Comparison of ENCODE assay signal across 17 mouse cellular contexts in the genomic region with DNA sequence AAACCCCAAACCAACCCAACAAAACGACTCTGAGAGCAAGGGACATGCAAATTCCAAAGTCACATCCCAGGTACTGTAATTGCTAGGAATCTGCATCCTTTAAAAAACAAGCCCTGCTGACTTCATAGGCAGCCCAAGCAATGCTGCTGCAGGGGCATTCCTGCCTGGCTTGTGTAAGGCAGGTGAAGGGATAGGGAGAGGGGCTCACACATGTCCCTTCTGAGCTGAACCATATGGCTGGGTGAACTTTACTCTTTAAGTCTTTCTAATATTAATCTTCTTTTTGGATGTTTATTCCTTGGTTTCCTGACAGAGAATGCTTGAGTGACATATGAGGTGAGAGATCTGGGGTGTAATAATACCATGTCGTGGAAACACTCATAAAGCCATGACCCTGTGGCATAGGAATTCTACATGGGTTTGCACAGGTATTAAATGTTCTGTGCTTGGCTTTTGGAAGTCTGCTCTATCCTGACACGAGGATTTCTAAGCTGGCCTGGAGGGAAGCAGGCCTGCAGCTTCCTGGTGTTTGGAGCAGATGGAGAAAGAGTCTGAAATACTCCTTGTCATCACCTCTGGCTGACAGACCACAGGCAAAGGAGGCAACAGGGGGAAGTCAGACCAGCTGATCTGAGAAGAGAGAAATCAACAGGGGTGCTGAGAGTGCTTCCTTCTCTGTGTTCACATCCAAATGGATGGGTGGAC.
DNase-seq lines count a peak whose midpoint lies in the region; ATAC-seq and TF ChIP-seq lines count a peak whose summit lies in the region.
"Had no signal": no experiment of that assay in that cellular context is flagged by ENCODE, and none has a peak within 500 bp of the region (broad histone marks: within the 10 kb centered on the region; RNA-seq: fewer than 3 reads in every experiment).

No protein-coding gene starts in this region.

- WGBS in lung, embryonic 14.5 days: 21% methylated on average over 3 of the region's 3 CpGs
- WGBS in heart, postnatal 0 days: 14% methylated on average over 3 of the region's 3 CpGs

- no peak overlapping the region for H3K4me2 ChIP-seq in lung, embryonic 14.5 days
- no peak overlapping the region for H3K4me2 ChIP-seq in heart, postnatal 0 days (ENCODE audit: low read depth, low read length)
- H3K4me2 ChIP-seq: embryonic facial prominence, embryonic 13.5 days; liver, embryonic 13.5 days; midbrain, embryonic 13.5 days had no signal

- 0 out of 2 replicates have a peak overlapping the region, but pooled peaks have one; percentile 15 for H3K27ac ChIP-seq in lung, embryonic 14.5 days (ENCODE audit: low read depth)
- H3K27ac ChIP-seq in heart, postnatal 0 days (ENCODE audit: low read depth): no peak overlapping the region
- H3K27ac ChIP-seq: embryonic facial prominence, embryonic 13.5 days; hindbrain, embryonic 10.5 days; liver, embryonic 13.5 days; midbrain, embryonic 13.5 days had no signal

- H3K9me3 ChIP-seq in lung, embryonic 14.5 days (ENCODE audit: low read depth, low read length): no peaks in the 10 kb centered on the region
- no peaks in the 10 kb centered on the region for H3K9me3 ChIP-seq in heart, postnatal 0 days (replicated peaks; ENCODE audit: control insufficient read depth, low read length)
- H3K9me3 ChIP-seq: embryonic facial prominence, embryonic 13.5 days; G1E; hindbrain, embryonic 10.5 days; liver, embryonic 13.5 days; midbrain, embryonic 13.5 days had no signal

- H3K27me3 ChIP-seq in lung, embryonic 14.5 days (ENCODE audit: insufficient read depth, low read length): no peaks in the 10 kb centered on the region
- no peaks in the 10 kb centered on the region for H3K27me3 ChIP-seq in heart, postnatal 0 days (ENCODE audit: control insufficient read depth, insufficient read depth, low read length)
- H3K27me3 ChIP-seq: embryonic facial prominence, embryonic 13.5 days; liver, embryonic 13.5 days; midbrain, embryonic 13.5 days had no signal

- no peak for TF ChIP-seq CTCF in lung, embryonic 14.5 days (IDR thresholded peaks at IDR 0.05; ENCODE audit: low read depth)
- no peak for TF ChIP-seq CTCF in heart, postnatal 0 days (IDR thresholded peaks at IDR 0.05; ENCODE audit: low read depth)

- peak; percentile 26 for DNase-seq in lung, embryonic 14.5 days
- no peak for DNase-seq in lung, postnatal 10 days
- DNase-seq in heart, adult 9 months (ENCODE audit: low spot score in 2 of 2): peak; percentile 43 to 47
- peak; percentile 71 for DNase-seq in heart, postnatal 0 days (ENCODE audit: low spot score)
- DNase-seq in mesoderm, embryonic 11.5 days (ENCODE audit: low read depth, low spot score): peak; percentile 37
- DNase-seq in retina, postnatal 1 day: no peak
- DNase-seq in layer of hippocampus, adult 9-10 months (ENCODE audit: low spot score): no peak
- no peak for DNase-seq in thymus, postnatal 14 days
- DNase-seq: cerebellum, postnatal 36 days; gastrocnemius, postnatal 14 days; liver, embryonic 13.5 days; right cerebral cortex, postnatal 14 days had no signal

- TF ChIP-seq EP300 in heart, postnatal 0 days (IDR thresholded peaks at IDR 0.05; ENCODE audit: low read depth): no peak

- no peak overlapping the region for H3K9ac ChIP-seq in lung, embryonic 14.5 days
- no peak overlapping the region for H3K9ac ChIP-seq in heart, postnatal 0 days (replicated peaks; ENCODE audit: low read depth, low read length)
- H3K9ac ChIP-seq: embryonic facial prominence, embryonic 13.5 days; liver, embryonic 13.5 days; midbrain, embryonic 13.5 days had no signal

- no peaks in the 10 kb centered on the region for H3K36me3 ChIP-seq in lung, embryonic 14.5 days (ENCODE audit: insufficient read depth)
- H3K36me3 ChIP-seq in heart, postnatal 0 days (replicated peaks; ENCODE audit: control insufficient read depth, insufficient read depth, low read length): no peaks in the 10 kb centered on the region
- H3K36me3 ChIP-seq: embryonic facial prominence, embryonic 13.5 days; G1E; hindbrain, embryonic 10.5 days; liver, embryonic 13.5 days; midbrain, embryonic 13.5 days had no signal

- H3K4me1 ChIP-seq in lung, embryonic 14.5 days (ENCODE audit: insufficient read depth): 0 out of 2 replicates have a peak, but pooled peaks cover 10% of the 10 kb centered on the region
- peaks cover 12% of the 10 kb centered on the region for H3K4me1 ChIP-seq in heart, postnatal 0 days (ENCODE audit: control insufficient read depth, insufficient read depth)
- H3K4me1 ChIP-seq: embryonic facial prominence, embryonic 13.5 days; hindbrain, embryonic 10.5 days; liver, embryonic 13.5 days; midbrain, embryonic 13.5 days had no signal

- no peak for ATAC-seq in lung, embryonic 14.5 days (ENCODE audit: insufficient read depth)
- peak; percentile 89 for ATAC-seq in heart, postnatal 0 days (ENCODE audit: insufficient read depth, low read depth)
- ATAC-seq: lung, postnatal 0 days; midbrain, embryonic 13.5 days had no signal

- no peak overlapping the region for H3K4me3 ChIP-seq in lung, embryonic 14.5 days (ENCODE audit: low read depth, low read length)
- no peak overlapping the region for H3K4me3 ChIP-seq in heart, postnatal 0 days (ENCODE audit: low read depth, low read length)
- H3K4me3 ChIP-seq: embryonic facial prominence, embryonic 13.5 days; hindbrain, embryonic 10.5 days; liver, embryonic 13.5 days; midbrain, embryonic 13.5 days had no signal

Comparison
In these comparisons a context has a peak if more than half of its experiments do, and no peak if none do; other contexts are left out.
1. DNase-seq: peak in lung, embryonic 14.5 days (single experiment), heart, adult 9 months (2 of 2), heart, postnatal 0 days (single experiment) and mesoderm, embryonic 11.5 days (single experiment); none in lung, postnatal 10 days (single experiment), retina, postnatal 1 day (single experiment), layer of hippocampus, adult 9-10 months (single experiment) and thymus, postnatal 14 days (single experiment).